Mouse (Mus musculus) small intestine, adult 2 months (tissue): ENCODE measurements around the gene Gm20390.

Experiments used
- CTCF ChIP-seq: fragments of 200-500 bp; IDR thresholded peaks from 2 replicates; pipeline ENCODE4 v1.5.1; 2012; ENCODE audit warnings: low read depth, mild to moderate bottlenecking, control low read depth, inconsistent platforms, low read length, moderate library complexity, mixed read lengths; ENCODE audit not compliant: insufficient replicate concordance, insufficient read length; ENCODE audit errors: extremely low read depth
- POLR2A ChIP-seq: fragments of 200-500 bp; IDR thresholded peaks from 2 replicates; pipeline ENCODE4 v1.6.1; 2012; ENCODE audit warnings: low read depth, mild to moderate bottlenecking, control low read depth, inconsistent platforms, low read length, moderate library complexity

- TF ChIP-seq CTCF (no peak), POLR2A (no peak)
Measured at GRCm38 (mm10) chr11:93994531-93994930, 26.4 kb upstream of the Gm20390 start.
